9 mouse cellular contexts compared by ENCODE assay signal in genomic region chrX:8271083-8271820, GRCm38 (mm10). TPM values are rescaled to one million over a fixed set of nuclear protein-coding genes. Genes with fewer than 3 reads are reported as not detected.
A peak's percentile ranks its signal among the peaks of the same experiment; 100 is the strongest.
DNase-seq lines count a peak whose midpoint lies in the region; ATAC-seq and TF ChIP-seq lines count a peak whose summit lies in the region.
"Had no signal": no experiment of that assay in that cellular context is flagged by ENCODE, and none has a peak within 500 bp of the region (broad histone marks: within the 10 kb centered on the region; RNA-seq: fewer than 3 reads in every experiment).

Slc38a5 (plus strand) TSS chrX:8271133.

- H3K4me2 ChIP-seq in heart, embryonic 15.5 days = peak within 1 kb of the TSS; percentile 60
- peak within 1 kb of the TSS; percentile 42 for H3K4me2 ChIP-seq in forebrain, embryonic 12.5 days
- H3K4me2 ChIP-seq in liver, embryonic 12.5 days = peak within 1 kb of the TSS; percentile 76

- H3K4me1 ChIP-seq in heart, embryonic 15.5 days (replicated peaks) = no peaks in the 10 kb centered on the region
- peaks cover 2 to 8% of the 10 kb centered on the region in 2 experiments for H3K4me1 ChIP-seq in MEL (ENCODE audit: control insufficient read depth in 1 of 2, insufficient read depth in 2 of 2, low read length in 2 of 2)
- H3K4me1 ChIP-seq in forebrain, embryonic 12.5 days = no peaks in the 10 kb centered on the region
- H3K4me1 ChIP-seq in liver, embryonic 12.5 days = peaks cover 27% of the 10 kb centered on the region

- TF ChIP-seq CTCF in MEL (IDR thresholded peaks at IDR 0.05 in 2 of 3, conservative IDR thresholded peaks at IDR 0.05 in 1 of 3; ENCODE audit: control insufficient read depth in 1 of 3, insufficient read depth in 1 of 3, low read depth in 2 of 3, low read length in 3 of 3, poor library complexity in 1 of 3, severe bottlenecking in 1 of 3) = no peak

- intact Hi-C loops in heart, postnatal 25 days (cut with DNase I) = no loop called here

- peak within 1 kb of the TSS; percentile 36 for H3K4me3 ChIP-seq in heart, embryonic 15.5 days
- H3K4me3 ChIP-seq in MEL (ENCODE audit: control insufficient read depth in 1 of 2, insufficient read depth in 1 of 2, low read depth in 2 of 2, low read length in 2 of 2) = peak within 1 kb of the TSS; percentile 59 to 64
- H3K4me3 ChIP-seq in forebrain, embryonic 12.5 days (replicated peaks) = 0 out of 2 replicates have a peak within 1 kb of the TSS, but pooled peaks have one; percentile 8
- peak within 1 kb of the TSS; percentile 63 for H3K4me3 ChIP-seq in liver, embryonic 12.5 days

- no peaks in the 10 kb centered on the region for H3K36me3 ChIP-seq in heart, embryonic 15.5 days
- peaks cover 0 to 6% of the 10 kb centered on the region in 2 experiments; a peak in 2 of 4 replicates for H3K36me3 ChIP-seq in MEL (ENCODE audit: control insufficient read depth in 1 of 2, insufficient read depth in 2 of 2, low read length in 2 of 2)
- no peaks in the 10 kb centered on the region for H3K36me3 ChIP-seq in forebrain, embryonic 12.5 days (replicated peaks)
- H3K36me3 ChIP-seq in liver, embryonic 12.5 days = peaks cover 10% of the 10 kb centered on the region

- ATAC-seq in heart, embryonic 15.5 days (replicated peaks; ENCODE audit: insufficient number of reproducible peaks, insufficient read depth, low FRiP score, low read depth) = no peak
- ATAC-seq in forebrain, embryonic 12.5 days (ENCODE audit: low FRiP score) = no peak
- peak; percentile 62 for ATAC-seq in liver, embryonic 12.5 days
- no peak for ATAC-seq in monocyte, adult 5-6 weeks (replicated peaks; ENCODE audit: insufficient number of reproducible peaks, low FRiP score, low TSS enrichment, poor library complexity, severe bottlenecking)

- no peaks in the 10 kb centered on the region for H3K27me3 ChIP-seq in heart, embryonic 15.5 days
- no peaks in the 10 kb centered on the region for H3K27me3 ChIP-seq in MEL (ENCODE audit: control insufficient read depth in 1 of 2, insufficient read depth in 2 of 2, low read length in 2 of 2)
- H3K27me3 ChIP-seq in forebrain, embryonic 12.5 days = peaks cover 4% of the 10 kb centered on the region; the same call in 1 of the 2 replicates
- H3K27me3 ChIP-seq in liver, embryonic 12.5 days (replicated peaks) = no peaks in the 10 kb centered on the region

- peak in 1 of 2 experiments; percentile 52; a peak in 2 of 4 replicates for TF ChIP-seq POLR2A in MEL (IDR thresholded peaks at IDR 0.05; ENCODE audit: control insufficient read depth in 1 of 2, insufficient read depth in 1 of 2, low read depth in 1 of 2, low read length in 2 of 2, poor library complexity in 1 of 2)

- no peaks in the 10 kb centered on the region for H3K9me3 ChIP-seq in heart, embryonic 15.5 days (replicated peaks)
- no peaks in the 10 kb centered on the region for H3K9me3 ChIP-seq in MEL (replicated peaks; ENCODE audit: insufficient read depth, low read length)
- H3K9me3 ChIP-seq in forebrain, embryonic 12.5 days = no peaks in the 10 kb centered on the region
- H3K9me3 ChIP-seq in liver, embryonic 12.5 days (replicated peaks) = no peaks in the 10 kb centered on the region

- TF ChIP-seq RAD21 in MEL (IDR thresholded peaks at IDR 0.05; ENCODE audit: low read depth, low read length) = no peak

- H3K9ac ChIP-seq in heart, embryonic 15.5 days = no peak within 1 kb of the TSS
- peak within 1 kb of the TSS; percentile 64 for H3K9ac ChIP-seq in MEL (ENCODE audit: control insufficient read depth, low read depth, low read length, poor library complexity, severe bottlenecking)
- H3K9ac ChIP-seq in forebrain, embryonic 12.5 days = no peak within 1 kb of the TSS
- peak within 1 kb of the TSS; percentile 73 for H3K9ac ChIP-seq in liver, embryonic 12.5 days

- 14% methylated on average over 12 of the region's 15 CpGs for WGBS in heart, embryonic 15.5 days
- WGBS in forebrain, embryonic 12.5 days = 17% methylated on average over 12 of the region's 15 CpGs
- WGBS in liver, embryonic 12.5 days (ENCODE audit: insufficient replicate concordance) = 25% methylated on average over 11 of the region's 15 CpGs

- DNase-seq in heart, postnatal 25 days (ENCODE audit: low spot score) = no peak
- peak; percentile 73 for DNase-seq in MEL (ENCODE audit: low read depth, low spot score)
- no peak for DNase-seq in adrenal gland, adult (ENCODE audit: inconsistent age in 2 of 2, low spot score in 1 of 2)
- DNase-seq in cerebellum, postnatal 25 days = no peak
- DNase-seq: layer of hippocampus, adult 9-11 months had no signal

- no peak within 1 kb of the TSS for H3K27ac ChIP-seq in heart, embryonic 15.5 days
- peak within 1 kb of the TSS; percentile 50 for H3K27ac ChIP-seq in MEL (ENCODE audit: control insufficient read depth, low read depth, low read length)
- H3K27ac ChIP-seq in forebrain, embryonic 12.5 days = no peak within 1 kb of the TSS
- peak within 1 kb of the TSS; percentile 88 for H3K27ac ChIP-seq in liver, embryonic 12.5 days

- no peaks in the 10 kb centered on the region; the same call in 1 of the 2 replicates for H3K79me2 ChIP-seq in MEL (ENCODE audit: control insufficient read depth, insufficient read depth, low read length, poor library complexity)

- TF ChIP-seq EP300 in MEL (IDR thresholded peaks at IDR 0.05; ENCODE audit: low read depth in 1 of 2, low read length in 2 of 2) = no peak; a peak in 1 of 4 replicates

TF ChIP-seq in MEL, 35 proteins besides CTCF, POLR2A, EP300 and RAD21:
- TF ChIP-seq ZMIZ1 (IDR thresholded peaks at IDR 0.05; ENCODE audit: low read depth, low read length) (no peak), ELF1 (IDR thresholded peaks at IDR 0.05; ENCODE audit: low read depth, low read length) (no peak), POLR2AphosphoS5 (IDR thresholded peaks at IDR 0.05; ENCODE audit: borderline replicate concordance, low read depth, low read length) (no peak), ETS1 (IDR thresholded peaks at IDR 0.05; ENCODE audit: low read depth, low read length) (no peak), MXI1 (IDR thresholded peaks at IDR 0.05; ENCODE audit: low read depth, low read length) (peak; percentile 13; the same call in 1 of the 2 replicates), NELFE (IDR thresholded peaks at IDR 0.05; ENCODE audit: low read depth, low read length) (peak; percentile 55), MAZ (IDR thresholded peaks at IDR 0.05; ENCODE audit: low read depth, low read length) (no peak), USF1 (IDR thresholded peaks at IDR 0.05; ENCODE audit: low read depth, low read length) (peak; percentile 61), UBTF (IDR thresholded peaks at IDR 0.05; ENCODE audit: borderline replicate concordance, insufficient read depth, low read depth, low read length) (no peak), JUND (IDR thresholded peaks at IDR 0.05; ENCODE audit: low read depth, low read length) (peak; percentile 93)

RNA-seq across cellular contexts. Expression of gene Slc38a5, which starts in this region (rescaled TPM):
- polyA plus RNA-seq in heart, embryonic 15.5 days (2015; fragmentation: Nextera tagmentation; extraction: Ambion mirVana) = 16.3 and 20.3 TPM in 2 replicates
- total RNA-seq in heart, postnatal 25 days (2021) = under 1 TPM; 0.49 to 0.81 TPM
- total RNA-seq in MEL (2012; rRNA removed) = 63.5 and 100 TPM in 2 replicates
- polyA plus RNA-seq in MEL (2012; ENCODE audit: insufficient read depth in 1 of 2, insufficient read length in 2 of 2, low read depth in 1 of 2, low replicate concordance in 2 of 2, missing spikeins in 1 of 2) = 100 to 1,000 TPM in 1 of 2 experiments, not detected in 1; 146 TPM
- polyA plus RNA-seq in forebrain, embryonic 12.5 days (2016; fragmentation: Nextera tagmentation; extraction: Ambion mirVana) = 3.3 and 3.9 TPM in 2 replicates
- polyA plus RNA-seq in liver, embryonic 12.5 days (2016; fragmentation: Nextera tagmentation; extraction: Ambion mirVana) = 75.0 and 77.7 TPM in 2 replicates
- not detected in 3 replicates for total RNA-seq in monocyte, adult 5-6 weeks (2017)

Comparison
In these comparisons a context has a peak if more than half of its experiments do, and no peak if none do; other contexts are left out.
1. RNA of gene Slc38a5 (total RNA-seq): 63.5 to 100 TPM in MEL; 0.49 to 0.81 TPM in heart, postnatal 25 days and not detected in monocyte, adult 5-6 weeks; every median in the first group is over 10 times any median in the second.
2. H3K27ac ChIP-seq: peak in MEL (single experiment) and liver, embryonic 12.5 days (single experiment); none in heart, embryonic 15.5 days (single experiment) and forebrain, embryonic 12.5 days (single experiment).
3. H3K4me3 ChIP-seq: peak in every context shown above with its lines; median percentile 63 in liver, embryonic 12.5 days; 62 in MEL; 36 in heart, embryonic 15.5 days; 8 in forebrain, embryonic 12.5 days.
4. H3K9ac ChIP-seq: peak in MEL (single experiment) and liver, embryonic 12.5 days (single experiment); none in heart, embryonic 15.5 days (single experiment) and forebrain, embryonic 12.5 days (single experiment).
5. Peak in every context shown above with its lines, with median percentiles within 50 percentile points of each other: H3K4me2 ChIP-seq.